Mouse (Mus musculus): ENCODE measurements around the gene Dnajc4.

DNA sequence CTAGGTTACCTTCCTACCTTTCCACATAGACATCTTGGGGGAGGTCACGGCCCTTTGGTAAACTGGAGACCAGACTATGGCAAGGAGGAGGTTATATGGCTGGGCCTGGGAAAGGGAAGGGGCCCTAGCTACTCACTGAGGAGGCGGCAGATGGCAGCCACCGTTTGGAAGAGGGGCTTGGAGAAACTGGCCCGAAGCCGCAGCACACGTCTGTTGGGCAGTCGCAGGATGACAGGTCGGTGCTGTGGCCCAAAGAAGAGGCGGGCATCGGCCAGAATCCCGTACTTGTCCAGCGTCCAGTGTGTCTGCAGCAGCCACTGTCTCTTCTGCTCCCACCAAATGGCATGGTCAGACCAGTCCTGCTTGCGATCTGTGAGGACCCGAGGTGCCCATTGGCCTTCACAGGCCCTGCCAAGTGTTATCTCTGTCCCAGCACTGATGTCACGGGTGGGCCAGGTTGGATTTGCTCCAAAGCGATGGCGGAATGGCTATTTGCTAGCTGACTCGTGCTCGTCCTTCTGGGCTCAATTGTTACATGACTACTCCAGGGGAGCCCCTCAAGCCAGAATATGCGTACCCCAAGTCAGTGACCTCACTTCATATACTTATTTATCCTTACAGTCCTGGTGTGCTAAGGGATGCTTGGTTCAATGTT, 22.2 kb upstream of the Dnajc4 start:
- TF ChIP-seq CTCF (IDR thresholded peaks at IDR 0.05; ENCODE audit: low read depth, low read length) (no peak), POLR2A (IDR thresholded peaks at IDR 0.05; ENCODE audit: insufficient read depth, low read length) (no peak), EP300 (IDR thresholded peaks at IDR 0.05; ENCODE audit: insufficient read depth, low read depth, low read length) (no peak)
